Mouse (Mus musculus) liver, embryonic 16.5 days (tissue): Measurements from ENCODE around the gene Ndst2. TPM values are rescaled to one million over a fixed set of nuclear protein-coding genes. Genes with fewer than 3 reads are reported as not detected.
A peak's percentile ranks its signal among the peaks of the same experiment; 100 is the strongest.
"Not testable (repeated sequence)": the region's sequence is repeated elsewhere in the genome, so short reads cannot be mapped to it uniquely, and the experiment has no call there.

Experiments
- ATAC-seq: fragments of 200-750 bp; cut with Nextera tagmentation; 2 replicates; pipeline ENCODE4 v1.8.0; 2017; ENCODE audit warnings: low read depth, mild to moderate bottlenecking, moderate number of reproducible peaks, moderate library complexity
- H3K27ac ChIP-seq: fragments of 300-500 bp; sonication (generic); 2 replicates; pipeline ENCODE4 v1.5.1; 2014; ENCODE audit warnings: mild to moderate bottlenecking, low read length
- H3K27me3 ChIP-seq: fragments of 300-500 bp; sonication (generic); 2 replicates; pipeline ENCODE4 v1.6.1; 2014; ENCODE audit warnings: low read depth, low read length, mixed read lengths; ENCODE audit not compliant: control insufficient read depth, insufficient read depth
- H3K36me3 ChIP-seq: fragments of 300-500 bp; sonication (generic); 2 replicates; pipeline ENCODE4 v1.6.1; 2014; ENCODE audit warnings: mild to moderate bottlenecking; ENCODE audit not compliant: control insufficient read depth, insufficient read depth
- H3K4me1 ChIP-seq: fragments of 300-500 bp; sonication (generic); 2 replicates; pipeline ENCODE4 v1.6.1; 2014; ENCODE audit warnings: low read depth, low read length, mixed read lengths; ENCODE audit not compliant: control insufficient read depth
- H3K4me2 ChIP-seq: fragments of 300-500 bp; sonication (generic); 2 replicates; pipeline ENCODE4 v1.6.1; 2014; ENCODE audit warnings: low read depth, low read length, mixed read lengths
- H3K4me3 ChIP-seq: fragments of 300-500 bp; sonication (generic); 2 replicates; pipeline ENCODE4 v1.5.1; 2014; ENCODE audit warnings: low read depth, mild to moderate bottlenecking, low read length
- H3K9ac ChIP-seq: fragments of 300-500 bp; sonication (generic); 2 replicates; pipeline ENCODE4 v1.6.1; 2014; ENCODE audit warnings: low read depth, low read length
- H3K9me3 ChIP-seq: fragments of 300-500 bp; sonication (generic); replicated peaks from 2 replicates; pipeline ENCODE4 v1.6.1; 2016; ENCODE audit warnings: low read length; ENCODE audit not compliant: control insufficient read depth
- WGBS: fragments of 180-500 bp; shearing (Covaris S2); extraction: QIAGEN DNeasy Blood & Tissue Kit; methylation state at CpG from one replicate; pipeline ENCODE4 v1.1.7; 2014; ENCODE audit not compliant: insufficient replicate concordance; 5-methylcytosine and 5-hydroxymethylcytosine counted together
- polyA plus RNA-seq: library from polyadenylated mRNA; unstranded; fragments of >200 nt; fragmentation: Nextera tagmentation; extraction: Ambion mirVana; gene quantifications from 2 replicates; pipeline ENCODE4 v1.2.1, GENCODE M21; 2015

Ndst2 gene
- polyA plus RNA-seq, 1 experiment from 2014 or later: 16.7 TPM

- Histone ChIP-seq H3K4me2 (peak overlapping the region; percentile 90), H3K9ac (peak overlapping the region; percentile 92), H3K27me3 (no peaks in the 10 kb centered on the region), H3K4me3 (peak overlapping the region; percentile 87), H3K9me3 (no peaks in the 10 kb centered on the region), H3K4me1 (peaks cover 21% of the 10 kb centered on the region), H3K36me3 (peaks cover 4% of the 10 kb centered on the region), H3K27ac (no peak overlapping the region; the same call in 1 of the 2 replicates)
- no peak for ATAC-seq
- WGBS: 19% methylated on average over 10 of the region's 10 CpGs
Observed at GRCm38 (mm10) chr14:20708239-20708638, 26.1 kb downstream of the Ndst2 start.

- Histone ChIP-seq H3K4me2 (peak within 1 kb of the TSS; percentile 90), H3K27me3 (no peaks in the 10 kb centered on the region), H3K9me3 (no peaks in the 10 kb centered on the region), H3K9ac (peak within 1 kb of the TSS; percentile 92), H3K4me3 (peak within 1 kb of the TSS; percentile 87), H3K4me1 (peaks cover 21% of the 10 kb centered on the region), H3K27ac (peak within 1 kb of the TSS; percentile 83), H3K36me3 (no peaks in the 10 kb centered on the region; the same call in 1 of the 2 replicates)
- 1% methylated on average over 80 of the region's 80 CpGs for WGBS
- ATAC-seq: peak; percentile 89
Observed at GRCm38 (mm10) chr14:20707201-20708190, 26.9 kb downstream of the Ndst2 start, which contains the start of gene Zswim8. Gene Zswim8 (plus strand): TSS chr14:20707552.

GRCm38 (mm10) chr14:20703461-20703860 is 30.9 kb downstream of the Ndst2 start:
- Histone ChIP-seq H3K9ac (peak overlapping the region; percentile 89), H3K4me1 (peaks cover 28% of the 10 kb centered on the region), H3K4me2 (peak overlapping the region; percentile 78), H3K27ac (peak overlapping the region; percentile 95), H3K4me3 (peak overlapping the region; percentile 94)
- H3K27me3 ChIP-seq, H3K36me3 ChIP-seq, ATAC-seq, H3K9me3 ChIP-seq: not testable (repeated sequence)
- 9% methylated on average over 8 of the region's 8 CpGs for WGBS

- Histone ChIP-seq H3K9me3 (no peaks in the 10 kb centered on the region), H3K36me3 (no peaks in the 10 kb centered on the region), H3K27me3 (no peaks in the 10 kb centered on the region), H3K4me2 (peak within 1 kb of the TSS; percentile 78), H3K4me3 (peak within 1 kb of the TSS; percentile 94), H3K9ac (peak within 1 kb of the TSS; percentile 89), H3K4me1 (peaks cover 32% of the 10 kb centered on the region), H3K27ac (peak within 1 kb of the TSS; percentile 95)
- WGBS: under 1% methylated on average over 61 of the region's 61 CpGs
- ATAC-seq: peak; percentile 81
Observed at GRCm38 (mm10) chr14:20702741-20703381, 31.5 kb downstream of the Ndst2 start, which contains the start of gene Chchd1. Gene Chchd1 (plus strand): TSS chr14:20703006.

GRCm38 (mm10) chr14:20702096-20702740 is 32.1 kb downstream of the Ndst2 start:
- 9% methylated on average over 15 of the region's 15 CpGs for WGBS
- H3K4me1 ChIP-seq: peaks cover 37% of the 10 kb centered on the region
- H3K9me3 ChIP-seq: no peaks in the 10 kb centered on the region
- ATAC-seq: peak; percentile 5; the same call in 1 of the 2 replicates
- H3K27ac ChIP-seq: peak overlapping the region; percentile 95
- H3K27me3 ChIP-seq: no peaks in the 10 kb centered on the region
- peak overlapping the region; percentile 78 for H3K4me2 ChIP-seq
- no peaks in the 10 kb centered on the region for H3K36me3 ChIP-seq
- H3K9ac ChIP-seq: peak overlapping the region; percentile 89
- peak overlapping the region; percentile 94 for H3K4me3 ChIP-seq

- Histone ChIP-seq H3K27ac (no peak overlapping the region), H3K9ac (peak overlapping the region; percentile 16), H3K9me3 (no peaks in the 10 kb centered on the region), H3K36me3 (no peaks in the 10 kb centered on the region), H3K27me3 (no peaks in the 10 kb centered on the region), H3K4me1 (peaks cover 43% of the 10 kb centered on the region), H3K4me2 (peak overlapping the region; percentile 78), H3K4me3 (peak overlapping the region; percentile 94)
- WGBS: 68% methylated on average over 8 of the region's 8 CpGs
- no peak for ATAC-seq
Observed at GRCm38 (mm10) chr14:20701554-20701953, 32.8 kb downstream of the Ndst2 start.

- H3K27me3 ChIP-seq: no peaks in the 10 kb centered on the region
- no peaks in the 10 kb centered on the region for H3K9me3 ChIP-seq
- 81% methylated on average over 3 of the region's 3 CpGs for WGBS
- H3K36me3 ChIP-seq: no peaks in the 10 kb centered on the region
- no peak overlapping the region for H3K4me3 ChIP-seq
- H3K4me1 ChIP-seq: peaks cover 50% of the 10 kb centered on the region
- no peak overlapping the region for H3K4me2 ChIP-seq
- H3K27ac ChIP-seq: no peak overlapping the region
- no peak for ATAC-seq
- H3K9ac ChIP-seq: no peak overlapping the region
Observed at GRCm38 (mm10) chr14:20700362-20700761, 34.0 kb downstream of the Ndst2 start.

- H3K9me3 ChIP-seq: no peaks in the 10 kb centered on the region
- 36% methylated on average over 2 of the region's 2 CpGs for WGBS
- no peak for ATAC-seq
- H3K27me3 ChIP-seq: no peaks in the 10 kb centered on the region
- H3K36me3 ChIP-seq: peaks cover 3% of the 10 kb centered on the region
- H3K4me1 ChIP-seq: peaks cover 51% of the 10 kb centered on the region
- H3K4me3 ChIP-seq: no peak overlapping the region
- no peak overlapping the region for H3K9ac ChIP-seq
- H3K4me2 ChIP-seq: no peak overlapping the region
- H3K27ac ChIP-seq: 0 out of 2 replicates have a peak overlapping the region, but pooled peaks have one; percentile 8
Observed at GRCm38 (mm10) chr14:20698515-20698914, 35.8 kb downstream of the Ndst2 start.
